Mouse (Mus musculus) cortical plate, adult 2 months (tissue): ENCODE data around the gene Hephl1. TPM values are rescaled to one million over a fixed set of nuclear protein-coding genes. Genes with fewer than 3 reads are reported as not detected.

Experiments used
- H3K27ac ChIP-seq: fragments of 200-500 bp; 2 replicates; pipeline ENCODE4 v1.5.1; 2012; ENCODE audit warnings: low read length, control low read depth, inconsistent platforms; ENCODE audit not compliant: insufficient read depth
- H3K4me1 ChIP-seq: fragments of 200-500 bp; 2 replicates; pipeline ENCODE4 v1.6.1; 2011; ENCODE audit warnings: low read length; ENCODE audit not compliant: control insufficient read depth, insufficient read depth
- H3K4me3 ChIP-seq: fragments of 200-500 bp; 2 replicates; pipeline ENCODE4 v1.5.1; 2011; ENCODE audit warnings: mild to moderate bottlenecking, low read length, control low read depth; ENCODE audit not compliant: insufficient read depth
- CTCF ChIP-seq: fragments of 200-500 bp; IDR thresholded peaks from 2 replicates; pipeline ENCODE4 v1.5.1; 2011; ENCODE audit warnings: mild to moderate bottlenecking, control low read depth, low read length; ENCODE audit not compliant: insufficient read depth; ENCODE audit errors: extremely low read depth
- POLR2A ChIP-seq: fragments of 200-500 bp; IDR thresholded peaks from 2 replicates; pipeline ENCODE4 v1.6.1; 2011; ENCODE audit warnings: mild to moderate bottlenecking, low read length, control low read depth; ENCODE audit not compliant: insufficient read depth; ENCODE audit errors: extremely low read depth
- polyA plus RNA-seq: library from polyadenylated mRNA; depleted of rRNA; stranded (reverse); fragments of >200 nt; gene quantifications from 2 replicates; pipeline ENCODE4 v1.2.3, GENCODE M21; 2012

Gene Hephl1
- polyA plus RNA-seq, 1 experiment, result not detected

DNA sequence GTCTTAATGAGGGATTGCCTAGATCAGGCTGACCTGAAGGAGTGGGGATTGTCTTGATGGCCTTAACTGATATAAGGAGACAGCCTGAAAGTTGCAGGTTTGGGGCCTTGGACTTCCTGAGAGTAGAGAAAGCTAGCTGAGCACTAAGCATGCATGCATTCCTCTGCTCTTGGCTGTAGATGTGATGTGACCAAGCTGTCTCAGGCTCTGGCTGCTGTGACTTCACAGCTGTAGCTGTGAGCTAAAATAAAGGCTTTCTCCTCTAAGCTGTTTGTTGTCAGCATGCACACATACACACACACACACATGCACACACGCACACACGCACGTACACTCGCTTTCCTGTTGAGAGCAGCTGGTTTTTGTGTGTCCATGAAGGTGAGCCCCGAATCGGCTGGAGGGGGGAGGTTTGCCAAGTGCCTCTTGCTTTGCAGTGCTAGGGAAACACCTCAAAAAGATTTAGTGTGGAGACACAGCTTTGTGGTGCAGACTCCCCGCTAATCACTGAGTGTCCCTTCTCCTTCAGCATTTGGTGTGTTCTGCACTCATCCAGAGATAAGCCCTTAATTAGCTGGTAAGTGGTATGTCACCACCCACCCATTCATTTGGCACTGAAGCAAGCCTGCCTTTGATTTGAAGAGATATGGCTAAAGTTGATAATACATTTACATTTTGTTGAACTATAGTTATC is 43.8 kb downstream of the Hephl1 start:
- TF ChIP-seq POLR2A (no peak), CTCF (no peak)
- Histone ChIP-seq H3K4me3 (no peak overlapping the region), H3K4me1 (peaks cover 2% of the 10 kb centered on the region; the same call in 1 of the 2 replicates), H3K27ac (no peak overlapping the region)

- Histone ChIP-seq H3K27ac (no peak overlapping the region), H3K4me3 (no peak overlapping the region), H3K4me1 (peaks cover 2% of the 10 kb centered on the region; the same call in 1 of the 2 replicates)
- no peak for TF ChIP-seq POLR2A
- TF ChIP-seq CTCF, result no peak
These were observed 47.7 kb downstream of the Hephl1 start for GRCm38 (mm10) chr9:15064176-15064575.

DNA sequence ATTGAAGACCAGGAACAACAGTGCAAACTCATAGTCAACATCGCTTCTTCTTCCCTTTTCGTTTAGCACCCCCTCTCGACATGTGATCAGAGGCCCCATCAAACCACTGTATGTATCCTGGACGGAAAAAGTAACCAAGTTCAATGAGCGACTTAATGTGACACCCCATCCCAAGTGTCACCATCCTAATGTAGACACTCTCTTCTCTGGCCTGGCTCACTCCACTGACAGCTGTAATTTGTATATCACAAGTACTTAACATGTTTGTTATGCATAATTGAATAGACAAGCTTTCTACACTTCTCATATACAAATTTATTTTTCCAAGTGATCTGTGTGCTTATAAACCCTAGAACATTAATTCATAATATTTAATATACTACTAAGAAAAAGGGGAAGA is 51.1 kb downstream of the Hephl1 start:
- Histone ChIP-seq H3K27ac (no peak overlapping the region), H3K4me1 (no peaks in the 10 kb centered on the region), H3K4me3 (no peak overlapping the region)
- TF ChIP-seq CTCF (no peak), POLR2A (no peak)

GRCm38 (mm10) chr9:15060026-15060425 is 51.9 kb downstream of the Hephl1 start:
- H3K4me3 ChIP-seq, result no peak overlapping the region
- TF ChIP-seq CTCF (no peak), POLR2A (no peak)
- no peak overlapping the region for H3K27ac ChIP-seq
- H3K4me1 ChIP-seq, result no peaks in the 10 kb centered on the region

GRCm38 (mm10) chr9:15045740-15046139 is 66.2 kb downstream of the Hephl1 start:
- Histone ChIP-seq H3K27ac (no peak overlapping the region), H3K4me3 (peak overlapping the region; percentile 74), H3K4me1 (0 out of 2 replicates have a peak, but pooled peaks cover 1% of the 10 kb centered on the region)
- no peak for TF ChIP-seq CTCF
- no peak for TF ChIP-seq POLR2A

DNA sequence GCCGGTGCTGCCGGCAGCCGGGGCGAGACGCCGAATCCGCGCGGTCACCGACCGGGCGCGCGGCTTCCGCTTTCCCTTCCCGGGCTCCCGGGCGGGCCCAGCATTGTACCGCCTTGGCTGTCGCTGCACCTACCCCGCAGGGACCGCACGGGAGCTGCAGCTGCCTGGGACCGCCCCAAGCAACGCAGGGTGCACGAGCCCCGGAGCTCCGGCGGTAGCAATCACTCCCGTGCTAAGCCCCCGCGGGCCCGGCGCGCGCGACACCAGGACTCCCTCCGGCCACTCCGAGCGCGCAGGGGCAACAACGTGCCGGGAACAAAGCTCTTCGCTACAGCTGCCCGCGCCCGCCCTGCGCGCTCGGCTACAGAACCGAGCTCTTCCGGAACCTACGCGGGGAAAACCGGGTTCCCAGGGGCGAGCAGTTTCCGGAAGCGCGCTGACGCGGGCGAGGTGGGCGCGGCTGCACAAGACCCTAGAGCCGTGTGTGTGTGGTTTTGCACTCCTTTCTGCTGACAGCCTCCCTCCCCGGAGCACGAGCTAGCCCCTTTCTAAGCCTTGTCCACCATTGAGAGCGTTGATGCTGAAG is 66.7 kb downstream of the Hephl1 start, which contains the start of gene Panx1:
Gene Panx1 (minus strand): TSS at position 395 of the 586 bp plus-strand sequence.
- no peak for TF ChIP-seq CTCF
- peak; percentile 48 for TF ChIP-seq POLR2A
- H3K4me3 ChIP-seq, result peak within 1 kb of the TSS; percentile 74
- H3K27ac ChIP-seq, result no peak within 1 kb of the TSS
- 0 out of 2 replicates have a peak, but pooled peaks cover 1% of the 10 kb centered on the region for H3K4me1 ChIP-seq

DNA sequence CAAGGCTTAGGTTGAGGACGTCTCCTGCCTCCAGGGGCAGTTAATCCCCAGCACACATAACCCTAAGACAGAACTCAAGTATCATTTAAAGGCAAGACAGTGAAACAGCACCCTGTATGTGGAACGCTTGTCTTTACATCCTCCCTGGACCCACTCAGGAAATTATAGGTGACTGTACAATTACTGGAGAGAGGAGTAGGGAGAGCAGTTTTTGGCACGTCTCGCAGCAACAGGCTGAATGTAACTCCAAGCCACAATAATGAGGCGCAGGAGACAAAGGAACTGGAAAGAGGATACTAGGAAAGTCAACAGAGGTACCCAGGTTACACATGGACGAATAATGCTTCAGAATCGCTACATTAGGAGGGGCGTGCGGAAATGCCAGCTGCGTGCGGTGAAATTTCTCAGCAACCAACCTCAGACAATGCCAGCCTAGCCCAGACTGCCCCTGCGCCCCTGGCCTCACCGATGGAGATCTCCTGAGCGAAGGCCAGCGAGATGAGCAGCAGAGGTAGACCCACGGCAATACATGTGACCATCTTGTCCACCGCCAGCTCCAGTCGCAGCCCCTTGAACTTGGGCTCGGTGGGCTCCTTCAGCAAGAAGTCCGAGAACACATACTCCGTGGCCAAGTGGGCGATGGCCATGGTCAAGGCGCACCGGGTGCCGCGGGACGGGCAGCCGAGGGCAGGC is 67.4 kb downstream of the Hephl1 start:
- TF ChIP-seq POLR2A (no peak), CTCF (no peak)
- Histone ChIP-seq H3K4me3 (peak overlapping the region; percentile 74), H3K4me1 (0 out of 2 replicates have a peak, but pooled peaks cover 1% of the 10 kb centered on the region), H3K27ac (no peak overlapping the region)

DNA sequence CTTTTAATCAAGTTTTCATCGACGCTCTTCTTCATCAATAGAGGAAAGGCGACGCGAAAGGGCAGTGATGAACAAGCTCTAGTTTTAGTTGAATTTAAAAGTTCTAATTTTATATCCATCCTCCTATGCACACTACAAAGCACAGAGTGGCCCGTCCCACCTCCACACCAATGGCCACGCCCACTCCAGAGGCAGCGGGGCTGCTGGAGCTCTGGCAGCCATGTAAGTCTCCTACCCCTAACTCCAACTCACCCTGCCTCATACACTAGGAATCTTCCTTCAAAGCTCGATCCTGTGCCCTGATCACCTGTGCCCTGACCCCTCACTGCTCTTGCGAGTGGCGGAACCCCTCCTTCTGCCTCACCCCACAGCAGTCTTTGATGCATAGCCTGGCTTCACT is 70.4 kb downstream of the Hephl1 start:
- Histone ChIP-seq H3K27ac (no peak overlapping the region), H3K4me1 (peaks cover 1% of the 10 kb centered on the region; the same call in 1 of the 2 replicates), H3K4me3 (no peak overlapping the region)
- TF ChIP-seq POLR2A, result no peak

DNA sequence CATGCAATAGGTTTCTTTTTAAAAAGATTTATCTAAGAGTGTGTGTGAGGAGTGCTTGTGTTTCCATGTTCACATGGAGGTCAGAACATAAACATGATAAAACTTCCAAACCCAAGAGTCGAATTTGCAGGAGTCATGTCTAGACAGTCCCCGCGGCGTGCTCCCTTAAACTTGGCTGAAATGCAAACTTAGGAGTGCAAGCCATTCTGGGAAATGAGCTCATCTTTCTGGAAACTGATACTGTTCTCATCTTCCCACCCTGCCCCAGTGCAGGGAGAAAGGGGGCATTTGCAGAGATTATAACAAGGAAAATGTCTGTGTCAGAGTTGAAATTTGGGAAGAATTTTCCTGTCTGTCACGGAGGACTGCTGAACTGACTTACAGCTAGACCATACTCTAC is 72.1 kb downstream of the Hephl1 start:
- no peak overlapping the region for H3K4me3 ChIP-seq
- H3K4me1 ChIP-seq, result no peaks in the 10 kb centered on the region; the same call in 1 of the 2 replicates
- H3K27ac ChIP-seq, result no peak overlapping the region
- no peak for TF ChIP-seq POLR2A
- no peak for TF ChIP-seq CTCF
